Mouse (Mus musculus) CH12.LX (cell line): ENCODE data around the gene Elfn2. TPM values are rescaled to one million over a fixed set of nuclear protein-coding genes. Genes with fewer than 3 reads are reported as not detected.

ENCODE experiments used
- DNase-seq: peaks from one replicate; pipeline ENCODE4 v3.0.0-alpha.2; 2013; ENCODE audit errors: extremely low read depth
- H3K27ac ChIP-seq: 2 replicates; pipeline ENCODE4 v1.5.1; 2012; ENCODE audit warnings: low read depth, mild to moderate bottlenecking, control low read depth, moderate library complexity; ENCODE audit not compliant: insufficient read depth
- H3K27me3 ChIP-seq: replicated peaks from 2 replicates; pipeline ENCODE3; 2012; ENCODE audit warnings: inconsistent platforms
- H3K36me3 ChIP-seq, 2 experiments: replicated peaks in 1 of 2; 2 replicates each; pipeline versions ENCODE3 to v1.6.1; 2012; ENCODE audit warnings: inconsistent platforms in 1 of 2, low read length in 1 of 2, mild to moderate bottlenecking in 1 of 2, mixed read lengths in 1 of 2, moderate library complexity in 1 of 2; ENCODE audit not compliant: control insufficient read depth in 1 of 2, insufficient read depth in 1 of 2
- H3K4me1 ChIP-seq, 2 experiments: 2 replicates each; pipeline ENCODE4 v1.6.1; 2012; ENCODE audit warnings: inconsistent platforms in 1 of 2, moderate library complexity in 1 of 2; ENCODE audit not compliant: insufficient read depth in 2 of 2, control insufficient read depth in 1 of 2
- H3K4me2 ChIP-seq: 2 replicates; pipeline ENCODE4 v1.6.1; 2012; ENCODE audit warnings: low read depth, mild to moderate bottlenecking, control low read depth; ENCODE audit not compliant: poor library complexity, insufficient read depth, severe bottlenecking
- H3K4me3 ChIP-seq, 3 experiments: fragments of 150-350 bp in 1 of 3; sonication (generic) in 1 of 3; replicated peaks in 1 of 3; 2 replicates each; pipeline versions ENCODE3 to v1.5.1; 2011 to 2012; ENCODE audit warnings: low read depth in 2 of 3, low read length in 2 of 3, mild to moderate bottlenecking in 2 of 3, moderate library complexity in 2 of 3, control low read depth in 1 of 3, improper control_type of control experiment in 1 of 3, inconsistent platforms in 1 of 3, mixed read lengths in 1 of 3; ENCODE audit not compliant: poor library complexity in 1 of 3
- H3K79me2 ChIP-seq: replicated peaks from 2 replicates; pipeline ENCODE4 v1.6.1; 2012; ENCODE audit warnings: mild to moderate bottlenecking, moderate library complexity; ENCODE audit not compliant: control insufficient read depth, poor library complexity, insufficient read depth, severe bottlenecking; ENCODE audit errors: extremely low read depth
- H3K9ac ChIP-seq: 2 replicates; pipeline ENCODE4 v1.6.1; 2012; ENCODE audit warnings: low read depth, mild to moderate bottlenecking, control low read depth, moderate library complexity; ENCODE audit not compliant: insufficient read depth
- H3K9me3 ChIP-seq: replicated peaks from 2 replicates; pipeline ENCODE3; 2012; ENCODE audit warnings: low read length, inconsistent platforms, mixed read lengths
- BHLHE40 ChIP-seq: IDR thresholded peaks from 2 replicates; pipeline ENCODE4 v1.6.1; 2011; ENCODE audit warnings: mild to moderate bottlenecking, low read depth, low read length, improper control_type of control experiment
- ELF1 ChIP-seq: IDR thresholded peaks from 2 replicates; pipeline ENCODE4 v1.6.1; 2014; ENCODE audit warnings: low read depth, mild to moderate bottlenecking, inconsistent platforms, low read length, improper control_type of control experiment
- EP300 ChIP-seq: IDR thresholded peaks from 2 replicates; pipeline ENCODE4 v1.6.1; 2011; ENCODE audit warnings: low read length, improper control_type of control experiment
- ETS1 ChIP-seq: conservative IDR thresholded peaks from 2 replicates; pipeline ENCODE4 v1.6.1; 2012; ENCODE audit warnings: low read depth, mild to moderate bottlenecking, inconsistent platforms, low read length, improper control_type of control experiment, moderate library complexity
- HCFC1 ChIP-seq: IDR thresholded peaks from 2 replicates; pipeline ENCODE4 v1.6.1; 2012; ENCODE audit warnings: low read depth, mild to moderate bottlenecking, inconsistent platforms, low read length, improper control_type of control experiment
- IRF4 ChIP-seq: IDR thresholded peaks from 2 replicates; pipeline ENCODE4 v1.6.1; 2014; ENCODE audit warnings: low read depth, mild to moderate bottlenecking, inconsistent platforms, low read length, improper control_type of control experiment
- JUND ChIP-seq: conservative IDR thresholded peaks from 2 replicates; pipeline ENCODE4 v1.6.1; 2011; ENCODE audit warnings: low read depth, low read length, improper control_type of control experiment
- KAT2A ChIP-seq: IDR thresholded peaks from 2 replicates; pipeline ENCODE4 v1.6.1; 2012; ENCODE audit warnings: low read length, improper control_type of control experiment, inconsistent platforms; ENCODE audit not compliant: insufficient replicate concordance
- MXI1 ChIP-seq: IDR thresholded peaks from 2 replicates; pipeline ENCODE4 v1.6.1; 2011; ENCODE audit warnings: mild to moderate bottlenecking, low read depth, low read length, improper control_type of control experiment
- MYC ChIP-seq: IDR thresholded peaks from 2 replicates; pipeline ENCODE4 v1.6.1; 2011; ENCODE audit warnings: low read depth, mild to moderate bottlenecking, improper control_type of control experiment, low read length
- NELFE ChIP-seq: IDR thresholded peaks from 2 replicates; pipeline ENCODE4 v1.6.1; 2011; ENCODE audit warnings: low read depth, low read length, improper control_type of control experiment
- NRF1 ChIP-seq: IDR thresholded peaks from 2 replicates; pipeline ENCODE4 v1.6.1; 2014; ENCODE audit warnings: low read depth, mild to moderate bottlenecking, inconsistent platforms, low read length, improper control_type of control experiment, moderate library complexity
- PAX5 ChIP-seq: IDR thresholded peaks from 2 replicates; pipeline ENCODE4 v1.6.1; 2012; ENCODE audit warnings: low read length, inconsistent platforms, mixed read lengths
- POLR2A ChIP-seq: IDR thresholded peaks from 2 replicates; pipeline ENCODE4 v1.6.1; 2011; ENCODE audit warnings: low read depth, mild to moderate bottlenecking, improper control_type of control experiment, low read length
- POLR2AphosphoS2 ChIP-seq: IDR thresholded peaks from 2 replicates; pipeline ENCODE4 v1.6.1; 2011; ENCODE audit warnings: low read depth, low read length, improper control_type of control experiment
- RAD21 ChIP-seq: IDR thresholded peaks from 2 replicates; pipeline ENCODE4 v1.6.1; 2011; ENCODE audit warnings: low read depth, mild to moderate bottlenecking, low read length, improper control_type of control experiment, moderate library complexity
- RCOR1 ChIP-seq: conservative IDR thresholded peaks from 2 replicates; pipeline ENCODE4 v1.6.1; 2012; ENCODE audit warnings: low read depth, mild to moderate bottlenecking, inconsistent platforms, low read length, improper control_type of control experiment
- SIN3A ChIP-seq: IDR thresholded peaks from 2 replicates; pipeline ENCODE4 v1.6.1; 2012; ENCODE audit warnings: low read length, improper control_type of control experiment, inconsistent platforms
- SMC3 ChIP-seq: IDR thresholded peaks from 2 replicates; pipeline ENCODE4 v1.6.1; 2011; ENCODE audit warnings: low read depth, low read length, improper control_type of control experiment
- TBP ChIP-seq: conservative IDR thresholded peaks from 2 replicates; pipeline ENCODE4 v1.6.1; 2011; ENCODE audit warnings: low read depth, low read length, improper control_type of control experiment
- TCF12 ChIP-seq: IDR thresholded peaks from 2 replicates; pipeline ENCODE4 v1.6.1; 2014; ENCODE audit warnings: low read depth, mild to moderate bottlenecking, inconsistent platforms, low read length, improper control_type of control experiment
- UBTF ChIP-seq: IDR thresholded peaks from 2 replicates; pipeline ENCODE4 v1.6.1; 2012; ENCODE audit warnings: low read depth, mild to moderate bottlenecking, inconsistent platforms, low read length, improper control_type of control experiment, moderate library complexity
- ZC3H11A ChIP-seq: IDR thresholded peaks from 2 replicates; pipeline ENCODE4 v1.6.1; 2012; ENCODE audit warnings: low read depth, mild to moderate bottlenecking, inconsistent platforms, low read length, improper control_type of control experiment
- ZNF384 ChIP-seq: IDR thresholded peaks from 2 replicates; pipeline ENCODE4 v1.6.1; 2012; ENCODE audit warnings: low read depth, low read length, improper control_type of control experiment, inconsistent platforms
- dilution Hi-C: fragments of 300-500 bp; cut with MboI; formaldehyde crosslinking; loops from 2 replicates; pipeline ENCODE4 v1.14.3; 2020; ENCODE audit warnings: low sequenced_read_pairs; ENCODE audit not compliant: extremely low pct_unique_long_range_greater_than_20kb, extremely low pct_ligation_motif_present
- in situ Hi-C: fragments of 300-500 bp; cut with MboI; formaldehyde crosslinking; loops from 3 replicates; pipeline ENCODE4 v1.14.3; 2019; ENCODE audit warnings: low sequenced_read_pairs, low pct_ligation_motif_present, low pct_unique_long_range_greater_than_20kb, mixed read lengths
- polyA plus RNA-seq: library from polyadenylated mRNA; unstranded; fragments of >175 nt; gene quantifications from 2 replicates; pipeline ENCODE4 v1.2.1, GENCODE M21; 2012; ENCODE audit warnings: low read depth; ENCODE audit not compliant: insufficient read length
- total RNA-seq, 2 experiments: library from RNA; depleted of rRNA; stranded (reverse); fragments of 300-350 nt in 1 of 2; fragments of >200 nt in 1 of 2; gene quantifications; 2 replicates each; pipeline ENCODE4 v1.2.3; 2012 to 2014

Gene Elfn2
- total and polyA plus RNA-seq, 3 experiments, result 0.06 TPM; not detected in 2

DNA sequence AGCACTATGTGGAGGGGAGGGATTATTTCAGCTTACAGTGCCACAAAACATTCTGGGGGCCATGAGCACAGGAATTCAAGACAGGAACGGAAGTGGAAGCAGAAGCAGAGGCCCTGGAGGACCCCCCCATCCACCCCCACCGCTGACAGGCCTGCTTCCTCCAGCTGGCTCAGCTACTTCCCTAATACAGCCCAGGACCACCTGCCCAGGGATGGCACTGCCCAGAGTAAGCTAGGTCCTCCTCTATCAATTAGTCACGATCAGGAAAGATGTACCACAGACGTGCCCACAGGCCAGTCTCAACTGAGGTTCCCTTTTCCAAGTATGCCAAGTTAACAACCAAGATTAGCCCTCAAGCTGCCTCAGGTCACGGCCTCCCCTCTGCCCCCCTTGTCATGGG lies 35.6 kb upstream of the Elfn2 start:
- Histone ChIP-seq H3K79me2 (no peaks in the 10 kb centered on the region), H3K4me3 (no peak overlapping the region), H3K27me3 (no peaks in the 10 kb centered on the region), H3K36me3 (peaks cover 15 to 85% of the 10 kb centered on the region in 2 experiments), H3K27ac (no peak overlapping the region), H3K9me3 (no peaks in the 10 kb centered on the region), H3K9ac (no peak overlapping the region), H3K4me2 (no peak overlapping the region), H3K4me1 (peaks cover 21 to 88% of the 10 kb centered on the region in 2 experiments)
- dilution Hi-C loops (no loop called here), in situ Hi-C loops (no loop called here)
- TF ChIP-seq MXI1, result no peak
- TF ChIP-seq KAT2A, result no peak
- TF ChIP-seq RCOR1, result no peak
- TF ChIP-seq POLR2AphosphoS2, result no peak
- TF ChIP-seq JUND, result no peak
- no peak for TF ChIP-seq POLR2A
- no peak for TF ChIP-seq ZC3H11A
- TF ChIP-seq IRF4, result no peak
- TF ChIP-seq SIN3A, result no peak
- TF ChIP-seq ETS1, result no peak
- TF ChIP-seq ZNF384, result no peak
- no peak for TF ChIP-seq EP300
- TF ChIP-seq ELF1, result no peak
- no peak for TF ChIP-seq NELFE
- no peak for TF ChIP-seq PAX5
- no peak for DNase-seq

DNA sequence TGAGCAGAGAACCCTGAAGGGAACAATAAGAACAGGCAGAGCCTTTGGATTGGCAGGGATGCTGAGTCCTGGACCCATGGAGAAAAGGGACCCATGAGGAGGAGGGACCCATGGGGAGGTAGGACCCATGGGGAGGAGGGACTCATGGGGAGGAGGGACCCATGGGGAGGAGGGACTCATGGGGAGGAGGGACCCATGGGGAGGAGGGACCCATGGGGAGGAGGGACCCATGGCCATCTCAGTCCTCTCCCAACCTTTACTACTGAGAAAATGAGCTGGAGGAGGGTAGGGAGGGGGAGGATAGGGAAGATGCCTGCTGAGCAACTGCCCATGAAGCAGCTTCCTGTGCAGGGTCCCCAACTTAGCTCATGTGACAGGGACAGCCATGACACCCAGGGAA lies 34.4 kb upstream of the Elfn2 start:
- DNase-seq, result no peak
- H3K36me3 ChIP-seq, result peaks cover 15 to 89% of the 10 kb centered on the region in 2 experiments
- dilution Hi-C loops, result no loop called here

More for the DNA sequence above, 34.4 kb upstream of the Elfn2 start:
- Histone ChIP-seq H3K27ac (no peak overlapping the region), H3K4me3 (no peak overlapping the region), H3K9ac (no peak overlapping the region), H3K27me3 (no peaks in the 10 kb centered on the region), H3K4me2 (no peak overlapping the region), H3K9me3 (no peaks in the 10 kb centered on the region), H3K79me2 (no peaks in the 10 kb centered on the region), H3K4me1 (peaks cover 13 to 80% of the 10 kb centered on the region in 2 experiments)
- TF ChIP-seq SMC3 (no peak), PAX5 (no peak), RCOR1 (no peak), TBP (no peak), POLR2A (no peak), TCF12 (no peak), MYC (no peak), UBTF (no peak), POLR2AphosphoS2 (no peak), IRF4 (no peak), RAD21 (no peak), ETS1 (no peak), BHLHE40 (no peak), HCFC1 (no peak), ZC3H11A (no peak), NRF1 (no peak), NELFE (no peak), SIN3A (no peak)
- in situ Hi-C loops, result no loop called here
